Mouse (Mus musculus): Measurements from ENCODE around the gene Cckbr.

DNA sequence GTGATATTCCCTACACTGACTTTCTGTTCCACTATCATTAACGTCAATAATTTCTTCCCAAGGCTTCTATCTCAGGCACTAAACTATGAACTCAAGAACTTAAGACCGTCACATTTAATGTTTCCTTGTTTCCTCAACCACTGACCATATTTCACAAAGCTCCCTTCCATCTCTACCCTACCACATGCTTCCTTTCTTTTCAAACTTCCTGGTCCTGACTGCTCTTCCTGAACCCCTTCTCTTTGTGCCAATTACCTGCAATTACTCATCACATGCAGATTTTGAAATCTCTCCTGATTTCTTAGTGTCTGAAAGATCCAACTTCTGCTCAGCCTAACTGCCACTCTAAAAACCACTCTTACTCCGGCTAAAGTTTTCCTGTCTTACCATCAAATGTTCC, 45.2 kb upstream of the Cckbr start:
- TF ChIP-seq CTCF (IDR thresholded peaks at IDR 0.05) (no peak), EP300 (IDR thresholded peaks at IDR 0.05) (no peak)

Measured in lung, postnatal 0 days (tissue).